30 mouse cellular contexts compared by ENCODE assay signal in the genomic region with DNA sequence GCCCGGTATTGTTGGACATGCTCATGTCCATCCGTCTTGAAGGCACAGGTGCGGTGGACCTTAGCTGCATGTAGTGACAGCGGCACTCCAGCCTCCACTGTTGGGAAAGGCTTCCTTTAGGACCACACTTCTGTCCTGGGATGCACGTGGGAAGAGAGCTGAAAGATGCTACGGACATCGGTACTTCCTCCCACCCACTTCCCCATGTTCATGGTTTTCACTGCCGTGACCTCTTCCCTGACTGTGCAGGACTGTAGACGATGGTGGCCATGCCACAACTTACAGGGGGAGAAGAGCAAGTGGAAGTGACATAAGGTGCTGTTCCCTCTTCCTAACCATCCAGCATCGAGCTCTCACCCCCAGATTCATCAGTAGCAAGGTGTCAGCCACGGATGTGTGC. TPM values are rescaled to one million over a fixed set of nuclear protein-coding genes. Genes with fewer than 3 reads are reported as not detected.
DNase-seq lines count a peak whose midpoint lies in the region; ATAC-seq and TF ChIP-seq lines count a peak whose summit lies in the region.
"Had no signal": no experiment of that assay in that cellular context is flagged by ENCODE, and none has a peak within 500 bp of the region (broad histone marks: within the 10 kb centered on the region; RNA-seq: fewer than 3 reads in every experiment).

No protein-coding gene starts in this region.

- peak; percentile 39; the same call in 1 of the 2 replicates for TF ChIP-seq POLR2A in heart, adult 2 months (IDR thresholded peaks at IDR 0.05; ENCODE audit: insufficient read depth, low read depth, low read length)
- no peak for TF ChIP-seq POLR2A in liver, adult 2 months (IDR thresholded peaks at IDR 0.05; ENCODE audit: extremely low read depth, insufficient read depth, low read length)
- TF ChIP-seq POLR2A in small intestine, adult 2 months (IDR thresholded peaks at IDR 0.05; ENCODE audit: low read depth, low read length): no peak

- H3K4me1 ChIP-seq in heart, adult 2 months (ENCODE audit: control insufficient read depth, insufficient read depth, low read length): peaks cover 35% of the 10 kb centered on the region
- peaks cover 1% of the 10 kb centered on the region; the same call in 1 of the 2 replicates for H3K4me1 ChIP-seq in liver, adult 2 months (ENCODE audit: control insufficient read depth, insufficient read depth, low read length)
- H3K4me1 ChIP-seq in liver, embryonic 12.5 days: no peaks in the 10 kb centered on the region
- peaks cover 2% of the 10 kb centered on the region for H3K4me1 ChIP-seq in small intestine, adult 2 months (ENCODE audit: control insufficient read depth, insufficient read depth, insufficient read length, low read length)
- H3K4me1 ChIP-seq in forebrain, embryonic 12.5 days: no peaks in the 10 kb centered on the region
- H3K4me1 ChIP-seq: midbrain, embryonic 10.5 days had no signal

- no peak for TF ChIP-seq CTCF in heart, adult 2 months (IDR thresholded peaks at IDR 0.05)
- no peak for TF ChIP-seq CTCF in liver, adult 2 months (IDR thresholded peaks at IDR 0.05; ENCODE audit: low read depth, low read length)
- no peak for TF ChIP-seq CTCF in small intestine, adult 2 months (IDR thresholded peaks at IDR 0.05; ENCODE audit: extremely low read depth, insufficient read length, insufficient replicate concordance, low read depth, low read length)

- peak in 1 of 2 experiments; percentile 40 for DNase-seq in heart, adult 2 months
- no peak for DNase-seq in heart, adult 9 months (ENCODE audit: low spot score in 2 of 2)
- DNase-seq in liver, adult 2 months (ENCODE audit: extremely low read depth, low read depth, low spot score): peak; percentile 12
- DNase-seq: adrenal gland, postnatal 14 days; cerebellum, adult 18-20 months; cerebellum, postnatal 14 days; forebrain, postnatal 0 days; gastrocnemius, postnatal 25 days; heart, postnatal 4 days; kidney, adult 9 months; kidney, postnatal 10 days; left cerebral cortex, postnatal 4 days; lung, postnatal 4 days; right cerebral cortex, adult 18-20 months; thymus, adult 18-20 months; thymus, postnatal 25 days had no signal

- no peak overlapping the region for H3K4me2 ChIP-seq in liver, embryonic 12.5 days
- H3K4me2 ChIP-seq in forebrain, embryonic 12.5 days: no peak overlapping the region
- H3K4me2 ChIP-seq: heart, embryonic 11.5 days; hindbrain, embryonic 13.5 days; lung, embryonic 15.5 days; midbrain, embryonic 15.5 days had no signal

- no peak for TF ChIP-seq EP300 in heart, adult 2 months (IDR thresholded peaks at IDR 0.05; ENCODE audit: insufficient read depth, low read depth, low read length)

- no peaks in the 10 kb centered on the region for H3K27me3 ChIP-seq in heart, adult 2 months (ENCODE audit: control insufficient read depth, insufficient read depth, low read length)
- H3K27me3 ChIP-seq in liver, adult 2 months (ENCODE audit: control insufficient read depth, insufficient read depth, low read length): no peaks in the 10 kb centered on the region
- H3K27me3 ChIP-seq in liver, embryonic 12.5 days (replicated peaks): no peaks in the 10 kb centered on the region; the same call in 1 of the 2 replicates
- no peaks in the 10 kb centered on the region for H3K27me3 ChIP-seq in small intestine, adult 2 months (ENCODE audit: control insufficient read depth, insufficient read depth, low read length)
- 0 out of 2 replicates have a peak, but pooled peaks cover 3% of the 10 kb centered on the region for H3K27me3 ChIP-seq in forebrain, embryonic 12.5 days
- H3K27me3 ChIP-seq: hindbrain, embryonic 13.5 days; lung, embryonic 15.5 days; midbrain, embryonic 15.5 days had no signal

- H3K9ac ChIP-seq in heart, adult 2 months (ENCODE audit: low read depth, low read length): peak overlapping the region; percentile 19
- no peak overlapping the region for H3K9ac ChIP-seq in liver, adult 2 months (ENCODE audit: low read depth, low read length)
- H3K9ac ChIP-seq in liver, embryonic 12.5 days: no peak overlapping the region
- no peak overlapping the region for H3K9ac ChIP-seq in forebrain, embryonic 12.5 days
- H3K9ac ChIP-seq: forebrain, postnatal 0 days; hindbrain, embryonic 13.5 days; liver, embryonic 14.5 days; lung, embryonic 15.5 days; midbrain, embryonic 15.5 days had no signal

- peak overlapping the region; percentile 58 for H3K4me3 ChIP-seq in heart, adult 2 months
- H3K4me3 ChIP-seq in liver, adult 2 months (ENCODE audit: insufficient read depth, low read depth, low read length): no peak overlapping the region
- H3K4me3 ChIP-seq in liver, embryonic 12.5 days: no peak overlapping the region
- peak overlapping the region; percentile 35 for H3K4me3 ChIP-seq in small intestine, adult 2 months (ENCODE audit: low read depth, low read length)
- H3K4me3 ChIP-seq in forebrain, embryonic 12.5 days (replicated peaks): no peak overlapping the region
- H3K4me3 ChIP-seq: erythroblast, embryonic 14.5 days; hindbrain, embryonic 13.5 days; lung, embryonic 15.5 days; midbrain, embryonic 10.5 days; midbrain, embryonic 15.5 days had no signal

- ATAC-seq in liver, embryonic 12.5 days: no peak
- ATAC-seq in granulocyte monocyte progenitor cell, adult 5-6 weeks (replicated peaks; ENCODE audit: poor library complexity, severe bottlenecking): peak; percentile 62
- ATAC-seq in forebrain, embryonic 12.5 days (ENCODE audit: low FRiP score): no peak
- ATAC-seq: CD4-positive, CD25-positive, alpha-beta regulatory T cell, adult 4 months; forebrain, postnatal 0 days; intestine, embryonic 16.5 days; midbrain, embryonic 15.5 days had no signal

- no peaks in the 10 kb centered on the region for H3K79me2 ChIP-seq in heart, adult 2 months (replicated peaks; ENCODE audit: control insufficient read depth, insufficient read depth, low read length)
- no peaks in the 10 kb centered on the region for H3K79me2 ChIP-seq in liver, adult 2 months (ENCODE audit: control insufficient read depth, insufficient read depth, low read length)

- no peaks in the 10 kb centered on the region for H3K9me3 ChIP-seq in liver, embryonic 12.5 days (replicated peaks)
- no peaks in the 10 kb centered on the region for H3K9me3 ChIP-seq in forebrain, embryonic 12.5 days
- H3K9me3 ChIP-seq: hindbrain, embryonic 13.5 days; lung, embryonic 15.5 days; midbrain, embryonic 10.5 days; midbrain, embryonic 15.5 days had no signal

- peak overlapping the region; percentile 92 for H3K27ac ChIP-seq in heart, adult 2 months
- no peak overlapping the region for H3K27ac ChIP-seq in liver, adult 2 months (replicated peaks; ENCODE audit: insufficient read depth, low read depth, low read length)
- no peak overlapping the region for H3K27ac ChIP-seq in liver, embryonic 12.5 days
- peak overlapping the region; percentile 18; the same call in 1 of the 2 replicates for H3K27ac ChIP-seq in small intestine, adult 2 months (ENCODE audit: insufficient read depth, low read depth, low read length)
- no peak overlapping the region for H3K27ac ChIP-seq in forebrain, embryonic 12.5 days
- H3K27ac ChIP-seq: hindbrain, embryonic 13.5 days; liver, embryonic 14.5 days; lung, embryonic 15.5 days; midbrain, embryonic 10.5 days; midbrain, embryonic 15.5 days; stomach, postnatal 0 days had no signal

- 54% methylated on average over 11 of the region's 11 CpGs for WGBS in heart, adult 2 months
- 78% methylated on average over 11 of the region's 11 CpGs for WGBS in liver, adult 2 months
- WGBS in liver, embryonic 12.5 days (ENCODE audit: insufficient replicate concordance): 60% methylated on average over 11 of the region's 11 CpGs
- 78% methylated on average over 11 of the region's 11 CpGs for WGBS in small intestine, adult 2 months
- WGBS in forebrain, embryonic 12.5 days: 91% methylated on average over 11 of the region's 11 CpGs

- peaks cover 20% of the 10 kb centered on the region for H3K36me3 ChIP-seq in heart, adult 2 months (ENCODE audit: control insufficient read depth, insufficient read depth, low read length)
- H3K36me3 ChIP-seq in liver, adult 2 months (ENCODE audit: control insufficient read depth, insufficient read depth, low read length): no peaks in the 10 kb centered on the region
- H3K36me3 ChIP-seq in liver, embryonic 12.5 days: no peaks in the 10 kb centered on the region
- H3K36me3 ChIP-seq in small intestine, adult 2 months (ENCODE audit: control insufficient read depth, insufficient read depth, low read length): no peaks in the 10 kb centered on the region
- H3K36me3 ChIP-seq in forebrain, embryonic 12.5 days (replicated peaks): no peaks in the 10 kb centered on the region
- H3K36me3 ChIP-seq: hindbrain, embryonic 13.5 days; lung, embryonic 15.5 days; midbrain, embryonic 10.5 days; midbrain, embryonic 15.5 days had no signal

- intact Hi-C loops in heart, adult 2 months (cut with DNase I): no loop called here

RNA-seq across cellular contexts. Expression of gene Zfp366, which starts 2.8 kb away (rescaled TPM):
- 10 to 100 TPM in 1 of 2 experiments, 1 to 10 TPM in 1; 9.7 to 14.4 TPM for total RNA-seq in heart, adult 2 months (2021)
- polyA plus RNA-seq in heart, adult 2 months (2012; rRNA removed): 5.0 and 7.8 TPM in 2 replicates
- 0.74 and 1.1 TPM in 2 replicates for total RNA-seq in liver, adult 2 months (2014; rRNA removed)
- 0.47 and 0.56 TPM in 2 replicates for polyA plus RNA-seq in liver, adult 2 months (2012; rRNA removed)
- 0.10 and 0.17 TPM in 2 replicates for polyA plus RNA-seq in liver, embryonic 12.5 days (2016; fragmentation: Nextera tagmentation; extraction: Ambion mirVana)
- not detected in 2 replicates for total RNA-seq in granulocyte monocyte progenitor cell, adult 5-6 weeks (2014; fragmentation: Nextera tagmentation)
- total RNA-seq in granulocyte monocyte progenitor cell, adult 5-6 weeks (2017): under 0.01 TPM in 1 of 2 replicates, not detected in the other
- polyA plus RNA-seq in small intestine, adult 2 months (2012; rRNA removed): 1.2 and 2.0 TPM in 2 replicates
- polyA plus RNA-seq in forebrain, embryonic 12.5 days (2016; fragmentation: Nextera tagmentation; extraction: Ambion mirVana): 0.45 and 0.46 TPM in 2 replicates
- polyA plus RNA-seq: erythroblast, embryonic 14.5 days had no signal

Comparison
In these comparisons a context has a peak if more than half of its experiments do, and no peak if none do; other contexts are left out.
1. H3K27ac ChIP-seq: peak in heart, adult 2 months (single experiment) and small intestine, adult 2 months (single experiment); none in liver, adult 2 months (single experiment), liver, embryonic 12.5 days (single experiment) and forebrain, embryonic 12.5 days (single experiment).
2. H3K4me3 ChIP-seq: peak in heart, adult 2 months (single experiment) and small intestine, adult 2 months (single experiment); none in liver, adult 2 months (single experiment), liver, embryonic 12.5 days (single experiment) and forebrain, embryonic 12.5 days (single experiment).